Mouse (Mus musculus): ENCODE results near the gene Nppa. TPM values are rescaled to one million over a fixed set of nuclear protein-coding genes. Genes with fewer than 3 reads are reported as not detected.

Nppa gene
- 0.76 and 0.88 TPM in 2 replicates for polyA plus RNA-seq (2015; fragmentation: Nextera tagmentation; extraction: Ambion mirVana)

DNA sequence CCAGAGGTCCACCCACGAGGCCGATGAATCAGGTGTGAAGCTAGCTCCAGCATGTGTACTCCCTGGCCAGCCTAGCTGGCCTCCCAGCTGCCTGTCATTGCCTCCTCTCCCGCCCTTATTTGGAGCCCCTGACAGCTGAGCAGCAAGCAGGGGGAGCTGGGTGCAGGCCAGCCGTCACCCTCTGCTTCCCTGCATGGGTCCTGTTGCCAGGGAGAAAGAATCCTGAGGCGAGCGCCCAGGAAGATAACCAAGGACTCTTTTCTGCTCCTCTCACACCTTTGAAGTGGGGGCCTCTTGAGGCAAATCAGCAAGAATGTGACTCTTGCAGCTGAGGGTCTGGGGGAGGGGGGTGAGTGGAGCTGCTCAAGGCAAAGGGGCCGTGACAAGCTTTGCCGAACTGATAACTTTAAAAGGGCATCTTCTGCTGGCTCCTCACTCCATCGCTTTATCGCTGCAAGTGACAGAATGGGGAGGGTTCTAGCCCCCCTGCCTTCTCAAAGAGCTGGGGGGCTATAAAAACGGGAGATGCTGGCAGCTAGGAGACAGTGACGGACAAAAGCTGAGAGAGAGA lies at the start of gene Nppa:
Gene Nppa, plus strand, starts transcription at position 521 of the 571 bp plus-strand sequence.
- DNase-seq (ENCODE audit: low spot score), result no peak

DNA sequence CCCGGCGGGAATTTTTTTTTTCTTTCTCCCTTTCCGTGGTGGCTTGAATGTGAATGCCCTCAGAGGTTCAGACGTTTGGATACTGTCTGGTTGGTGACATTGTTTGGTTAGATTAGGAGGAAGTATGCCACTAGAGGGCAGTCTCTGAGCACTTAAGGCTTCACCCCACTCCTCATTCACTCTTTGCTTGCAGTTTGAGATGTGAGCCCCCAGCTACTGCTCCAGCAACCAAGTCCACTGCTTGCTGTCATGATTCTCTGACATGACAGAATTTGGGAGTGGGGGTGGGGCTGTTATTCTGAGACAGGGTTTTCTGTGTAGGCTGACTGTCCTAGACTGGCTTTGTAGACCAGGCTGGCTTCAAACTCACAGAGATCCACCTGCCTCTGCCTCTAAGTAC lies 46.9 kb upstream of the Nppa start:
- DNase-seq (ENCODE audit: low spot score), result peak; percentile 56

DNA sequence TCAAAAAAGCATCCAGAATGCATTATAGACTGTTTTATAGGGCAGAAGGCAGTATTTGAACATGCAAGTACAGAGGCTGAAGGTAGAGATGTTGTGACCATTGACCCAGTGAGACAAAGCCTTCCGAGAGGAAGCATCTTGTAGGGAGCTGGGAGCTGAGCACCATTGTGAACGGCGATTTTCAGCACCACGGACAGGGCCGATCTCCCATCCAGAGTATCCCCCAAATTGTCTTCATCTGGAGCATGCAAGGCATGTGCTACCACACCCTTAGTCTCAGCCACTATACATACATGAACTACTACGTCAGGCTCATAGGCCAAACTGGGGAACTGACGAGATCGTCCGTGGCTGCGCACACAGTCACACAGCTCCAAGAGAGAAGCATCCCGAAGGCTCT lies 43.4 kb upstream of the Nppa start:
- no peak for DNase-seq (ENCODE audit: low spot score)

DNA sequence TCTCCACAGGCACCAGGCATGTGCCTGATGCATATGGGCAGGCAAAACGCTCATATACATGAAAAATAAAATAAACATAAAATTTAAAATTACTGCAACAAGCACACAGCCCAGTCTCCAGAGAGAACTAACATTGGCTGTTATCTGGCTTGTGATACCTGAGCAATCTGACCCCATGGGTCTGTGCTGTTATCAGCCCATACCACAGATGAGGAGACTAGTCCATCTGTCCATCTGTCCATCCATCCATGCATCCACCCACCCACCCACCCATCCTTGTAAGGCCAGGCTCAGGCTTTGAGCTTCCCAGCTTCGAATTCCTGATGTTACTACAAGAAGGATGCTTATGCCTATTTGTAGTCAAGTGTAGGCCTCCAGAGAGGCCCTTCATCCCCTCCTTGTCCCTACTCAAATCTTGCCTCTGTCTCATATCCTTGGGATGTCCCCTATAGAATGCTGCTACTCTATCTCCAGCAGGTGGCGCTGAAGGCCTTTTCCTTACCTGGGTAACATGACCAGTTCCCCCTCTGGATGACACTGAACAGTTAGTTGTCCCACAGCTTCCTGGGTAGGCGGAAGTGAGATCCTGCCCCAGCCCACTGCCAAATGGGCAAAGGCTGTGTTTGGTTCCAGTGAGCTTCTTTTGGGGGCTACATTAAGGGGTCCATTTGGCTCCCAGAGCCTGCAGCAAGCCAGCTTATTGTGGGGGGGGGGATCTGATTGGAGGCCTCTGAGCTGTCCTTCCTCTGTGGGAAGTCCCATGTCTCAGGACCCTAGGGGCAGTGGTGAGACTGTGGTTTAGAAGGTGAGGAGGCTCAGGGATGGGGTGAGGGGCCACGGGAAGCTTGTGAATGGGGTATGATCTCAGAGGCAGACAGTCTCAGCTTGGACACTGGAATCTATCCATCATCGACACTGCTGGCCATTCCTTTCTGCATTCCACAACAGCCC lies 40.4 kb upstream of the Nppa start:
- peak; percentile 75 for DNase-seq (ENCODE audit: low spot score)

DNA sequence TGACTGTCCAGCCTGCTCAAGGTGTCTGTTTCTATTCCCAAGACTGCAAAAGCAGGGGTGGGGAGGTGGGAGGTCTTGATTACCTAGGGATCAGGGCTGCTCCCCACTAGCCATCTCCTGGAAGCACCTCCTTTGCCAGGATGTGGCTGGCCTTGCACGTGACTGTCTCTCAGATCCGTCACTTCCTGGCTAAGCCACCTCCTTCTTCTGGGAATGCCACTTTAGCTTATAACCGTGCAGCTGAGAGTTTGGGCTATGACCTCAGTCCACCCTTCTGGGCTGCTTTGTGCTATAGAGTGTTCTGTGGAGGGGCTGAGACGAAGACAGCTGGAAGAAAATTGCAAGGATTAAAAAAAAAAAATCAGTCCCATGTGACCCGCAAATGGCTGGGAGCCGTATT lies 37.7 kb upstream of the Nppa start:
- DNase-seq (ENCODE audit: low spot score), result no peak

DNA sequence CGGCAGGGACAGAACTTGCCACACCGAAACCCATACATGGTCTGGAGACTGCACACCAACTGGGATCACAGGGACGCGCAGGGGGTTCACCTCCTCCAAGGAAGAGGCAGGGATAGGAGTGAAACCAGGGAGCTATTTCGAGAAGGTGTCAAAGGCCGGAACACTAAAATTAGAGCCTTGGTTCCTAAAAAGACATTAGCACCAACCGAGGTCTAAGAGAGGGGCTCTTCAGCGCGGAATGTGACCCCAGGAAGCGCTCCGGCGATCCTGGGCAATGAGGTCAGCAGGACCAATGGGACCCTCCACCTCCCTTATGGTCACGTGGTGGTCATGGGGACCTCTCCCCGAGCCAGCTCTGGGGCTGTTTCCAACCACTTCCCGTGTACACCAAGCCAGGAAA lies 36.9 kb upstream of the Nppa start:
- DNase-seq (ENCODE audit: low spot score), result no peak

DNA sequence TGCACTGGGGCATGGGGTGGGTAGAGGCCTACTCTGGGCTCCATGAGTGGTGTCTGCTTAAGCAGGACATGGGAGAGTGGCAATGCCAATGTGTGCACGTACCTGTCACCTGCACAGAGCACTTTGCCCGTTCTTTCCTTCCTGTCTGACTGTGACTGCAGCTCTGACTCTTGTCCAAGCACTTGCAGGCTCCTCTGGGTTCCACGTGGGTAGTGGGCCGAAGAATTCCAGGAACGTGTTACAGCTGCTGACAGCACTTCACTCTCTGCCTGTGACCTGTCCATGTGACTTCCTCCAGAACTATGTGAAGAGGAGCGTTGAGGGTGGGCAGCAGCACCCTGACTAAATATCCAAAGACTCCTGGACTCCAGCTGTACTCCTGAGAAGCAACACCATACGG lies 34.8 kb upstream of the Nppa start:
- DNase-seq (ENCODE audit: low spot score), result no peak

DNA sequence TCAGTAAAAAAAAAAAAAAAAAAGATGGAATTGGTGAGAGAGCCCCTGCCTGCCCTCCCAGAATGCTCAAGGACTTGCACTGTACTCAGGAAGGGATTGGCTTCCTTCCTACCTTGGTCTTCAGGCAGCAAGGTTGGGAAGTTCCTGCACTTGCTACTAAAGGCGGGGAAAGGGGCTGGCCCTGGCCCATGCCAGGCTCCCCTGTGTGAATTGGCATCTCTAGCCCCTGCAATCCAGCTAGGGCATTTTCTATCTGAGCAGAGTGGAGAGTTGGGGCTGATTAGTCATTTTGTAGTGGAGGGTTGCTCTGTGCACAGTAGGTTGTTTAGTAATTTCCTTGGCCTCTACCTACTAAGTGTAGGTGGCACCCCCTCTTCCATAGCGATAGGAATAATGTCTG lies 31.7 kb upstream of the Nppa start:
- DNase-seq (ENCODE audit: low spot score), result no peak

DNA sequence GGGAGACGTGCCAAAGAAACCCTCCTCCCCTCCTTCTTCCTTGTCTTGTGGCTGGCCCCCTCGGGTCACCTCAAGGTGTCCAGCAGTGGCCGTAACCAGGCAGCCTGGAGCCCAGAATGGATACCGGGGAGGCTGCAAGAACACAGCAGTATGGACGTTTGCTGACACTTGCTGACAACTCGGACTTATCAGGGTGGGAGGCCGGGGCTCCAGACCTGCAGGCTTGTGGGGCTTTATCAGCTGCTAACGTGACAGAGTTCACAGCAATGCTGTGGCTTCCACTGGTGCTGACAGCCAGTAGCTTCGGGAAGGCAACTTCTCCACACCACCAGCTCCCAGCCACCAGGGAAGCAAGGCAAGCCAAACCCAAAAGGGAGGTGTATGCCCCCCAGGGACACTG lies 31.2 kb upstream of the Nppa start:
- no peak for DNase-seq (ENCODE audit: low spot score)

DNA sequence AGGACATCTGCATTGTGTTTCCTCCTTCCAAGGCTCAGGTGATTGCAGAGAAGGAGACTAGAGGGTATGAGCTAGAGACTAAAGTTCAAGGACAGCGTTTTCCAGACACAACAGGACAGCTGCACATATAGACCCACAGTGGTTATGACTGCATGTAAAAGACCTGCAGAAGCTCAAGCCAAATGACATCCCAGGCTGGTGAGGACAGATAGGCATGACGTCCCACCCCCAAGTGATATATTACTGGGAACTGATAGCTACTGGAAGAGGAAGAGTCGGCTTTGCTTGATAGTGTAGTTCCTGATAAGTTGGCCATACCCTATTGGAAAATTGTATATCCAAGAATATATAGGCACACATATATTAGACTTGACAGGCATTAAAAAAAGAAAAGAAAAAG lies 24.3 kb upstream of the Nppa start:
- DNase-seq (ENCODE audit: low spot score), result no peak

DNA sequence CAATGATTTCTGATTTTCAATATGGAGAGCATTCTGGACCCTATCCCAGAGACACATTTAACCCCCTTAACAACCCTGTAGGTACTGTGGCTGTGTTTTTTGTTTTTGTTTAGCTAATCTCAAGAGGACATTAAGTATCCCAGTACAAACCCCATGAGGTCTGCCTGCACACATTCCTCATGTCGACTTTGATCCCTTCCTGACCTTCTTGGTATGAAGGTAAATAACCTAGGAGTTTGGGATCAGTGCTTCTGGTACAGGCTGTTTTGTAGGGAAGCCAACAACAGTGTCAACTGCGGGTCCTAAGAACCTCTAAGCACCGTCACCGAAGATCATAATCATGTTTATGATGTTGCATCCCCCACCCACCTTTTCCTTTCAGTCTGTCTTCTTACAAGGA lies 22.8 kb upstream of the Nppa start:
- no peak for DNase-seq (ENCODE audit: low spot score)

DNA sequence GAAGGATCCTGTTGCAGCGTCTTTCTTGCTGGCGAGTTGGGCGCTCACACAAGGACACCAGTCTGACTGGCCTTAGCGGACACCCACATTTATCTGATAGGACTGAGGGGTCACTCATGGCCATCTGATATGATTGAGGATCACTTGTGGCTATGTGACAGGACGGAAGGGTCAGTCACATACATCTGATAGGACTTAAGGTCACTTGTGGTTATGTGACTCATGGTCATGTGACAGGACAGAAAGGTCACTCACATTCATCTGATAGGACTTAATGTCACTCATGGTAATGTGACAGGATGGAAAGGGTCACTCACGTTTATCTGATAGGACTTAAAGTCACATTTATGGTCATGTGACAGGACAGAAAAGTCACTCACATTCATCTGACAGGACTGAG lies 22.1 kb upstream of the Nppa start:
- no peak for DNase-seq (ENCODE audit: low spot score)

DNA sequence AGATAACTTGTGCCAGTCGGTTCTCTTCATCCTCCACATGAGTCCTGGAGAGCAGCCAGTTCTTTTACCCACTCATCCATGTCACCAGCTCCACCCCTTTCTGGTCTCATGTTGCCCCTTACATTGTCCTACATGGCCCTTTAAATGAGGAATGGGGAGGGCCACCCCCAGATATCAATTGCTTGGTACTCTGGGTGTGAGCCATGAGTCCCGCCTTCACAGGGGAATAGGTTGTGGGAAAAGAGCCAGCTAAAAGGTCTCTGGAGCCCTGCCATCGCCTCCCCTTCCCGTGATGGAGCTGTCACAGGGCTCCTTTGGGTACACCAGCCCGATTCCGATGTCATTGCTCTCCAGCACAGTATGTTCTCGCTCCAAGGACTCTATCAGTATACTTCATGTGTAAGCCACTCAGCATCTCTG lies 21.1 kb upstream of the Nppa start:
- no peak for DNase-seq (ENCODE audit: low spot score)

DNA sequence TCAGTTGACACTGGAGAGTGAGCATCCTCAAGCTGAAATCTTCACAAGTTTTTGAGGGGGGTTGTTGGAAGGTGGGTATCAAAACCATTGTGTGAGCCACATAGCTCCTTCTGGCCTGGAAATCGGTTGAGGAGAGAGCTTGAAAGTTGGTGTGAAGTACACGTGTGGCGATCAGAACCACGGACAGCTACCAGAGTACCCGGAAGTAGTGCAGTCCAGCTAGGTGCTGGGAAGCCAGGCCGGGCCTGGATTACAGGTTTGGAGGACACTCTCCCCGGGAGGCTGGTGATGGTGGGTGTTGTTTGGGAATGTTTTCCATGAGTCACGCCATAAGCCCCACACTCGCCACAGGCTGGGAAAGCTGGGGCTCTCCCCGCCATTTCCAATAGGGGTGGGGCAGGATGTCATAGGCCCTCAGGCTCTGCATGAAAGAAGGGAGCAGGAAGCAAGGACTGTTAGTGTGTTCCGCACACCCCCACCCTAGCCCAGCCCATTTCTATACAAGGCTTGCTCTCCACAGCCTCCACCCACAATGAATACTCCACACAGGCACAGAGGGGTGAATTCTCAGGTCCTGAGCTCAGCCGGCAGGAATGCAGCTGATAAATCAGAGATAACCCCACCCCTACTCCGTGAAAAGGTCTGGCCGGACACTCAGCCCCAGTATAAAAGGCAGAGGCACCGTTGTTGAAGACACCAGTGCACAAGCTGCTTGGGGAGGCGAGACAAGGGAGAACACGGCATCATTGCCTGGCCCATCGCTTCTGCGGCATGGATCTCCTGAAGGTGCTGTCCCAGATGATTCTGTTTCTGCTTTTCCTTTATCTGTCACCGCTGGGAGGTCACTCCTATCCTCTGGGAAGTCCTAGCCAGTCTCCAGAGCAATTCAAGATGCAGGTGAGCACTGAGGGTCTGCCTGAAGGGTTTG lies 15.1 kb upstream of the Nppa start, which contains the start of gene Nppb:
Gene Nppb, plus strand, starts transcription at position 584 of the 928 bp plus-strand sequence.
- no peak for DNase-seq (ENCODE audit: low spot score)

DNA sequence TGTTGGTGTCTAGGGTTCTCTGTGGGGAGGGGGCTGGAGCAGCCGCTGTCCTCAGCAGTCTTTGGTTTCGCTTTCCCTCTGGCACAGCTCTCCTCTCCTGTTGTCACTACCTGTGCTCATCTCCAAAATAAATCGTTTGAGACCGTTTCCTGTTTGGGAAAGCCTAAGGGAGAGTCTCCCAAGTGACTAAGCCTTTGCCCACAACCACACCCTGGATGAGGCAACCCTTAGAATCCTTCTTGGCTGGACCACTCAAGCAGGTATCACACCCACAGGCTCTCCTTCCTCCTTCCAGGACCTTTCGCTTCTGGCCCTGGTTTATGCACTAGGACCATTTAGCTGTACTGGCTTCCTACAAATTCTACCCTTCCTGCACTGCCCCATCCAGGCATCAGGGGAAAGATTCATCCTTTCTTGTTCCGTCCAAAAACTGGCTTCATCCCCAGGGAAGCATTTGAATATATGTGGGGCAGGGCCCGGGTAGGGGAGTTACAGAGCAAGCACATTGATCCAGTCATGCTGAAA lies 6.9 kb upstream of the Nppa start:
- DNase-seq (ENCODE audit: low spot score), result no peak

DNA sequence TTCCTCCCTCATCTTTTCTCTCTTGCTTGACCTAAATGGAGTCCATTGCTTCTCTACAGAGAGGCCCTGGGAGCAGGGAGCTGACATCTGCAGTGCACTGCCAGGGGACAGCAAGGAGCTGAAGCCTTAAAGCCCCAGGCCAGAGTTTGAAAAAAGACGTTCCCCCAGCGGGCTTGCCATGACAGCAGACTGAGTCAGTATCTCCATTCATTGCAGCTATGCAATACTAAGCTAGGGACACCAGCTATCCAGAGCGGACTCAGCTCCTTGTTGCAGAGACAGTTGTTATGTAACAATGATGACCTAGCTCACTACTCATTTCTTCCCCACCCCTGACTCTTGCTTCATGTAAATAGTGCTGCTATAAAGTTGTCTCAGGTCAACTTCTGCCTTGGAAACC lies 5.2 kb upstream of the Nppa start:
- no peak for DNase-seq (ENCODE audit: low spot score)

DNA sequence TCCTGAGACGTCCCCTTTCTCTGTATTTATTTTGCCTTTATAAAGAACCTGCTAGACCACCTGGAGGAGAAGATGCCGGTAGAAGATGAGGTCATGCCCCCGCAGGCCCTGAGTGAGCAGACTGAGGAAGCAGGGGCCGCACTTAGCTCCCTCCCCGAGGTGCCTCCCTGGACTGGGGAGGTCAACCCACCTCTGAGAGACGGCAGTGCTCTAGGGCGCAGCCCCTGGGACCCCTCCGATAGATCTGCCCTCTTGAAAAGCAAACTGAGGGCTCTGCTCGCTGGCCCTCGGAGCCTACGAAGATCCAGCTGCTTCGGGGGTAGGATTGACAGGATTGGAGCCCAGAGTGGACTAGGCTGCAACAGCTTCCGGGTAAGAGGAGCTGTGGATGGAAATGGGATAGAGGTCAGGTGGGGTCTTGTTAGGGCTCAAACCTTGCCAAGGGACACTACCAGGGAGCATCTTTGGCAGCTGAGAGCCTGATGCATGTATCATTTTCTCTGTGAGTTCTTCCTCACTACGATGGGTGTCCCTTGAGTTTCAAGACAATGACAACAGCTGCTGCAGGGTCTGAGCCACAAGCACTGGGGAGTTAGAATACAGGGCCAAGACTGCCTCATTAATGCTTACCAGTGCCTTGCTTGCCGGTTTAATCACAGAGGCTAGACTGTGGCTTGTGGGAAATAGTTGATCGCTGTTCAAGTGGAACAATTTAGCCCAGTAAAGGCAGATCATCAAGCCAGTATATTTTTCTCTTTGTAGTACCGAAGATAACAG lies 679 bp downstream of the Nppa start:
- DNase-seq (ENCODE audit: low spot score), result no peak

DNA sequence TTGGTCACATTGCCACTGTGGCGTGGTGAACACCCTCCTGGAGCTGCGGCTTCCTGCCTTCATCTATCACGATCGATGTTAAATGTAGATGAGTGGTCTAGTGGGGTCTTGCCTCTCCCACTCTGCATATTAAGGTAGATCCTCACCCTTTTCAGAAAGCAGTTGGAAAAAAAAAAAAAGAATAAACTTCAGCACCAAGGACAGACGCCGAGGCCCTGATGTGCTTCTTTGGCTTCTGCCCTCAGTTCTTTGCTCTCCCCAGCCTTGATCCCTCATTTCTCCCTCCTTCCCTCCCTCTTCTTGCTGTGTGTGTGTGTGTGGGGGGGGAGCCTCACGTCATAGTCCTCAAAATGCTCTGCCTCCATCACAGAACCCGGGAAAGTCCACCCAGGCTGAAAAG lies 1.3 kb downstream of the Nppa start:
- DNase-seq (ENCODE audit: low spot score), result no peak

DNA sequence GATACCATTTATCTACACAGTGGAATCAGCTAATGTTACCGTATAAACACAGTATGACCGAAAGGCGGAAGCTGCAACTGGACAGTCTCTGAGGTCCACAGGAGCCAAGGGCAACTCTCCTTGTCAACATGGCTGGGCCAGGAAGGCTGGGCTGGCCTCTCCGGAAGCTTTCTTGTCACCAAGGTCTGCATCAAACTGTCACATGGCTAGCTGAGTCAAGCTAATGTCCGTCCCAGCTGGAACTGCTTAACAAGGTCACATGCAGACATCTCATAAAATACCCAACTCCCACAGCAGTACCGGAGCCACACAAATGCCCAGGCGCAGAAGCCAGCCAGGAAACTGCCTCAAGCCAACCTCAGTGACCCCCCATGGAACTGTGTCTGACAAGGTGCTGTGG lies 3.8 kb downstream of the Nppa start:
- no peak for DNase-seq (ENCODE audit: low spot score)

DNA sequence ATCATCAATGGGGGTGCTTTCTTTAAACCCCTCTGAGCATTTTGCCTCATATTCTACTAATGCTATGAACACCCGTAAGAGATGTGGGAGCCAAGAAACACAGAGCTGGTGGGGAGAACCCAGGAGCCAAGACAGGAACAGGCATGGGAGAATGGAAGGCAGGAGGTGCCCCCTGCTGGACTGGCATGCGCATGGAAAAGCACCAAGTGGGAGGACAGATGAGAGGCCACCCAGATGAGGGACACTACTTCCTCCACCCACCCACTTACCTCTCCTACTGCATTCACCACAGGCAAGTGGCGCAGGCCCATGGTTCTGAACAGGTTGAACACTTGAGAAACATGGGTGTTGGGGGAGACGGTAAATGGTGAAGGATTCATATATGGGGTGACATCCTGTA lies 7.9 kb downstream of the Nppa start:
- no peak for DNase-seq (ENCODE audit: low spot score)

DNA sequence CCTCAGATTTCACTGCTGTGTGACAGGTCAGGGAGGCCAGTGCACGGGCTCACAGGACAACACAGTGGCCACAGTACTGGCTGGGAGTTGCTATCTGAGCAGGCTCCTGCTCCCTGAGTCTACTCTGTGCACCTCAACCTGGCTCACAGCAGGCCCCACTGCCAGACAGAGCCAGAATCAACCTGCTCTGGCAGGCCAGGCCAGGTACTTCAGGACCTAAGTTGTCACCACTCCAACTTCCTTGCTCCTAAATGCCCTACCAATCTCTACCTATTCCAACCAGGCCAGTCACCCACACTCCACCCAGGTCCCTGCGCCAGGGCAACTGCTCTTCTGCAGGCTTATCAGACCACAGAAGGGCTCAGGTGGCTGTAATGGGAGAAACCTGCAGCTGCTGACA lies 9.1 kb downstream of the Nppa start:
- no peak for DNase-seq (ENCODE audit: low spot score)
